Mouse (Mus musculus): ENCODE measurements around the gene Anxa9.
"Not testable (repeated sequence)": the region's sequence is repeated elsewhere in the genome, so short reads cannot be mapped to it uniquely, and the experiment has no call there.

Gene Anxa9

DNA sequence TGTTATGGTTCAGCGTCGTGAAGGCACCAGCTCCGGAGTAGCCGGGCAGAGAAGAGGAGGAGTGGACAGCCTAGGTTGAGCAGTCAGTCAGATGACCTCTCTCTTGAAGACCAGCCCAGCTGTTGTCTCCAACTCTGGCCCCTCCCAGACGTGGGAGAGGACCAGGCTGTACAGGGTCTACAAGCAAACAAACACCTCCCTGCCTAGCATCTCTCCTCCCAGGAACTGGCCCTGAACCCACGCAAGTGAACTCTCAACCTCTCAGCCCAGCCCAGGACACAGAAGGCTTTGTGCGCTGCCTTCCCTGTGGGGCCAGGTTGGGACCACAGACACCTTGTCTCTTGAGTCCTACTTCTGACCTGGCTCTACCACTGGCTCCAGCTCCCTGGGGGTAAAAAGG, at the start of gene Anxa9:
TSS of gene Anxa9 (minus strand) at position 77 of the 400 bp plus-strand sequence.
- no peak for DNase-seq

DNA sequence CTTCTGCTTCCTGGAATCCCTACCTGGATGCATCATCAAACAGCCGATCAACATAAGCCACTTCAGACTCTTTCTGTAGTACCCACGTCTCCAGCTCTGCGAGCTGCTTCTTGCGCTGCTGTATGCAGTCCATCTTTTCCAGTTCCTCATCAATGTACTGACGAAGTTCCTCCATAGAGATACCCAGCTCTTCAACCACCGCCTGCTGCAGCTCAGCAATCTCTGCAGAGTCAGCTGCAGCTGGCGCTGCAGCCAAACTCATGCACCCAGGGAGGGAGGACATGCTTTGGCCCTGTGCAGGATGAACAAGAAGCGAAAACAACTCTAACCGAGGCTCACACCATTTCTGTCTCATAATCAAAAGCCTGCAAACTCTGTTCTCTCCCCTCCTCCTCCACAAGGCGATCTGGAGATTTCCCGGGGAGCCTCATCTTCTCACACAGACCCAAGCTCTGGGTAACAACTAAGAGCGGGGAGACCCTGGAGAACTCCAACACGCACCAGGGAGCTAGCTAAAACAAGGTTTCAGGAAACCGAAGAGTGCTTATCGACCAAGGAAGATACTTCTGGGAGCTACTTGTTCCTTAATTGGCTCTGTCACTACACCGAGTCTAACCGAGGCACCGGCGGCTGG, 49.1 kb upstream of the Anxa9 start:
- DNase-seq, result not testable (repeated sequence)

DNA sequence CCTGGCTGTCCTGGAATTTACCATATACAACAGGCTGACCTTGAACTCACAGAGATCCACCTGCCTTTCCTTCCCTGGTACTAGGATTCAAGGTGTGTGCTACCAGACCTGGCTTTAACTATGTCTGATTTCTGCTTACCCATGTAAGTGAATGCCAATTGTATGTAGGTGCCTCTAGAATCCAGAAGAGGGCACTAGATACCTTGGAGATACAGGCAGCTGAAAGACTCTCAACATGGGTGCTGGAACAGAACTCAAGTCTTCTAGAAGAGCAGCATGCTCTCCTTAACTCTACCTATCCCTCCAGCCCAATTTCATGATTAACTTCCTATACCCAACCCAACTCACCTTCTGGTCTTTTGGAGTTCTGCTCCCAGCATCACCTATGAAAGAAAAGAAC, 42.5 kb upstream of the Anxa9 start:
- peak; percentile 16 for DNase-seq

DNA sequence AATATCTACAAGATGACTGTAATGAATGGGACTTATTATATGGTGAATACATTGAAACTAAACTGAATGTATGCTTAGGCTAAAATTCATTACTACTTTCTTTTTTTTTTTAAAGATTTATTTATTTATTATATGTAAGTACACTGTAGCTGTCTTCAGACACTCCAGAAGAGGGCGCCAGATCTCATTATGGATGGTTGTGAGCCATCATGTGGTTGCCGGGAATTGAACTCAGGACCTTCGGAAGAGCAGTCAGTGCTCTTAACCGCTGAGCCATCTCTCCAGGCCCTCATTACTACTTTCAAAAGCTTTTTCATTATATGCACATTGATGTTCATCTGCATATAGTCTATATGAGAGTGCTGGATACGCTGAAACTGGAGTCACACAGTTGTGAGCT, 41.4 kb upstream of the Anxa9 start:
- not testable (repeated sequence) for DNase-seq

DNA sequence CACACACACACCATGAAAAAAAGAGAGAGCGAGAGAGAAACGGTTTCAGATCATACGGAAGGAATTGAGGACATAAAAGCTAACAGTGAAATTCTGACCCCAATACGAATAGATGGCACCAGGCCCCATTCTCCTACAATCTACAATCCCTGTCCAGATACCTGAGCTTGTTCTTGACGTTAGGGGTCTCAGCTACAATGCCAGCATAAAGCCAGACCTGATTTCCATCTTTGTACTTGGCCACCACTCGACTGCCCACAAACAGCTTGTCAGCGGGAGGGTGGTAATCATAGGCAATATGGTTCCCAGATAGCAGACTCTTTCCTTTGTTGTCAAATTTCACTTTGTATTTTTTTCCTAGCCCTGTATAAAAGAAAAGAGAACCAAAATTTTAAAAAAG, 39.5 kb upstream of the Anxa9 start:
- no peak for DNase-seq

DNA sequence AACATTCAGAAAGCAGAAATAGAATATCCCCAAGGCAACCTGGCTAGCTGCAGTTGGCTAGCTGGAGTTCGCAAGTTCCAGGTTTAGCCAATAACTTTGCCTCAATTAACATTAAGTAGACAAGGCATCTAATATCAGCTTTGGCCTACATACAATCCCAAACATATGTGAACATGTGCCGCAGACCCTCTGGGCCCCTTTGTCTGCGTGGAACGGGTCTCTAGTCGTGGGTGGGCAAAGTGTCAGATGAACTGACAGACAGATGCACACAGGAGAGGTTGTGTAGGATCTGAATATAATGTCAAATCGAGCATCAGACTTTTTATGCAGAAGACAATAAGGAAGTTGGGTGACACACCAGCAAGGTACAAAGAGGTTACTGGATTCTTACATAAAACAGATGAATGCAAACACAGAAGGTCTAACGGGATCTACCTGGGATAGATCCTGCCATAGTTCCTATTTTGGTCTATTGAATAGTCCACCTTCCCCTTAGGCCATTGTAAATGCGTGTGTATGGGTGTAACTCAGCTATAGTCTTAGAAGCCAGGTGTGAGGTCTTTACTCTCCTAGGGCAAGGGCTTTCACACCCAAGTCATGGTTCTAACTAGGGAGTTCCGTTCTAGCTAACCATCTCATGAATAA, 36.5 kb upstream of the Anxa9 start:
- DNase-seq, result not testable (repeated sequence)

DNA sequence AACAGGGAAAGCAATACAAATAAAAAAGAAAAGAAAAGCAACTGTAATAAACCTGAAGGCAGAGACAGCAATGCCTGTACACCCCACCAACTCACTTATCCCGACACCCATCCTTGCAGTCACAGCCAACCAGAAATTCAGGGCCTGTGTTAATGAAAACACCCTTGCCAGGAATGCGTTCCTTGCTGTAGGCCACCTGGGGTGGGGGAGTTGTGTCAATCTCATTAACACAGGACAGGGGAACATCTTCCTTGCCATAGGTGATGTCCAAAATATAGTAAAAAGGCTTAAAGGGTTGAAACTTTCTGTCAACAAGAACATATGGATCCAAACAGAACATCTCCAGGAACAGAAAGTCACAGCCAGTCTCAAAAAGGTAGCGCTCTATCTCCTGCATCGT, 31.3 kb upstream of the Anxa9 start:
- no peak for DNase-seq

DNA sequence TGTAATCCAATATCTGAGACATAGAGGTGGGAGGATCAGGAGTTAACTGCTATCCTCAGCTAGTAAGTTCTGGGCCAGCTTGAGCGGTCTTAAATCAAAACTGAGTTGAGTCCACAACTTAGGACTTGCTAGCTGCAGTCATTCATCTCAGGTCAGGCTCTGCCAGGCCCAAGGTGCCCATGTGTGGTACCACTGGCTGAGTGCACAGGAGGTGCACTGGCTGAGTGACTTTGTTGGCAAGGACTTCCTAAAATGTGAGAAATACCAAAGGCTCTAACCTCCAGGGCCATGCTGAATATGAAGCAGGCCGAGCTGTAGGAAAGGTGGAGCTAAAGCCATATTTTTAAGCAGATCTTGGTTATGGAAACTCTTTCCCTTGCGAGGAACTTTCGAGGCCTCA, 30.4 kb upstream of the Anxa9 start:
- DNase-seq, result no peak

DNA sequence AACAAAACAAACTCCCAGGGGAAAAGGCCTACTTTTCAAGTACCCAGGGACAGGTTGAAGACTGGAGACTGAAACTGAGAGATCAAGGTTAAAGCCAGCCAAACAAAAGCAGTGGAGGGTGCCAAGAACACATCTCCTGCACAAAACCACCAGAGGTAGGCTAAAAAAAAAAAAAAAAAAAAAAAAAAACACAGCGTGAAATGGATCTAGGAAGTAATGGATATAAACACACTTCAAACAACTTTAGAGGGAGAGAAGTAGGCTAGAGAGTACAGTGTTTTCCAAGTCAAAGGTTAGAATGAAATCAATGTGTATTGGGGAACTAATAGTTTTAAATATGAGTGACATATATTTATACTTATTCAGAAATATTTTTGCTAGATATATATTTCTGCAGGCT, 24.6 kb upstream of the Anxa9 start:
- no peak for DNase-seq

DNA sequence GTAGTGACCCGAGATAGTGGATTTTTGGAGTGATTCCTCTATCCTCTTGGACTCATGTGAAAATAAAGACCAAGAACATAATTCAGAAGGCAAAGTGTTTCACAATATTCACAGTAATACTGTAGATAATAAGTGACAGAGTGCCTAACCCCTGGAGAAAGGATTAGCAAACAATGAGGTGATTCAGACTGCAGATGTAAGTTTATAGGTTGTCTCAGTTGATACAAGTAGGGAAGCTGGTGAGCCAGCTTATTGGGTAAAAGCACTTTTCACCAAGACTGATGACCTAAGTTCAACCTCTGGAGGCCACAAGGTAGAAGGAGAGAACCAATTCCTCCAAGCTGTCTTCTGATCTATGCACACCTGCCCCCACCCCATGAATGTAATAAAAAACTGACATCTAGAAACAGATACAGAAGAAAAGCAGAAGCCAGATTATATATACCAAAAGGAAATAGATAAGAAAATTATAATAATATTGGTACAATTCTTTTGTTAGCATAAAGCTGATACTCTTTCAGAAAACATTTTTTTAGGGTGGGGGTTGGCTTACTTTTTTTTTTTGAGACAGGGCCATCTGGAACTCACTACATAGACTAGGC, 21.9 kb upstream of the Anxa9 start:
- no peak for DNase-seq

DNA sequence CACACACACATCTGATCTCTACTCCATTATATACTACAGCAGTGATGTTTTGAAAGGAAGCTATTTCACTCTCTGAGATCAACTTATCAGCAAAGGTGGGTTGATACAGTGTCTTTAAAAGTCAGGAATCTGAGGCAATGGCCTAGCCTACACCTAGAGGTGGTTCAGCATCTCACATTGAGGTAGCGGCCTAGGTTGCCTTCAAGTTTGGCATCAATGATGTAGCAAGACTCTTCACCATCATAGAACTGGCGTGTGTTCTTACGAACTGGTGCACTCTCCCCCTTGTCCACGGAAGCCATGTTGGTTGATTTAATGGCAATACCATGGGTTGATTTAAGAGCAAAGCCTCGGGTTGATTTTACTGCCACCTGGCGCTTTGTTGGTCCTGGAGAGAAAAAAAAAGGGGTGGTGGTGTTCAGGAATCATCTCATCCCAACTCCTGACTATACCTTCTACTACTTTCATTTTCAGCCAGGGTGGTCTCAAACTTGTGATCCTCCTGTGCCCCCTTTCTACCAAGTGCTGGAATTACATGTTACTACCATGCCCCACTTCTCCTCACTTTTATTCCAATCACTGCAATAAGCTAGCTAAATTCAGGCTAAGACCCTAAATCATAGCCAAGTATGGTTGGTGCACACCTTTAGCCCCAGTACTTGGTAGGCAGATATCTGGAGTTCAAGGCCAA, 17.6 kb upstream of the Anxa9 start:
- DNase-seq, result no peak

DNA sequence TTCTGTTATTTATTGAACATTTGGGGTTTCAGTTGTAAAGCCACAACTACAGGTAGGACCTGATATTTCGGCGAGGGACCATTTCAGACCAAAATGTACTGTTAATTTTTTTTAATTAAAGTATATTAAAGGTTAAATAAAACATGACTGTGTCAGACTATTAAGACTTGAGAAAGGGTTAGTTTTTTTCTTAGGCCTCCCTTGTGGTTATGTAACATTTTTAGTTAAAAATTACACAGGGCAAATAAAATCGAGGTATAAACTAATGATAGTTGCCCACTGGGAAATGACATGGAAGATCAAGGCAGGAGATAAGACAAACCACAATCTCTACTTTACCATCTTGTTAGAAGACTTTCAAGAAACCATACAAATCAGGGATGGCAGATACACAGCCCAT, 16.5 kb upstream of the Anxa9 start:
- DNase-seq, result no peak

DNA sequence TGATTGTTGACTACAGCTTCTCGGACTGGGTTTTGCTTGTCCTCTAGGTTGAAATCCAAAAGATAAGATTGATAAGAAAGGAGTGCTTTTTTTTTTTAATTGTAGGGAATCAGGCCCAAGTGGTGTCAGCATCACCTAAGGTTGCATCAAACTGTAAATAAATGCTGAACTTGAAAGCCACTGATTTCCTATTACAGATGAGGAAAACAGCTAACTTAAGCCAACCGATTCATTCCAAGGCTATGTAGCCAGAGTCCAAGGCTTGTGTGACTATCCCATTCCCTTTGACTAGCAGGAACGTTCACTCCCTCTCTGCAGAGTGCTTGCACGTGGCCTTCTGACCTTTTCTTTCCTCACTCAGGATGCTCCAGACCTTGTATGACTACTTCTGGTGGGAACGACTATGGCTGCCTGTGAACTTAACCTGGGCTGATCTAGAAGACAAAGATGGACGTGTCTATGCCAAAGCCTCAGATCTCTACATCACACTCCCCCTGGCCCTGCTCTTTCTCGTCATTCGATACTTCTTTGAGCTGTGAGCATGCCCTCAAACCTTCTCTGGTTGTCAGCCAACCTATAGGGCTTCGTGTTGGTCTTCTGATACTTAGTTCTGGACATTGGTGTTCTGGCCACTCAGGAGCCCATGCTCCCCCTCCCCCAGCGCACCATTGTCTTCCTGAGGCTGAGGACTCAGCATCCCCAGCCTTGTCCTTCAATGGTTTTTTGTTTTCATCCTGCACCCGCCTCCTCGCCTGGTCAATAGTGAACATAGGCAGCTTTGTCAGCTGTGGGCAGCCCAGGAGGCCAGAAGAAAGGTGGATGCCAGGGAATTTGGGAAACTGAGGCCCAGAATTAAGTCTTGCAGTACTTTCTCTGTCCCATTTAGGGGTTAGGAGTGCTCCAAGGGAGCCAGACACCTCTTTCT, 13.0 kb upstream of the Anxa9 start:
- no peak for DNase-seq

DNA sequence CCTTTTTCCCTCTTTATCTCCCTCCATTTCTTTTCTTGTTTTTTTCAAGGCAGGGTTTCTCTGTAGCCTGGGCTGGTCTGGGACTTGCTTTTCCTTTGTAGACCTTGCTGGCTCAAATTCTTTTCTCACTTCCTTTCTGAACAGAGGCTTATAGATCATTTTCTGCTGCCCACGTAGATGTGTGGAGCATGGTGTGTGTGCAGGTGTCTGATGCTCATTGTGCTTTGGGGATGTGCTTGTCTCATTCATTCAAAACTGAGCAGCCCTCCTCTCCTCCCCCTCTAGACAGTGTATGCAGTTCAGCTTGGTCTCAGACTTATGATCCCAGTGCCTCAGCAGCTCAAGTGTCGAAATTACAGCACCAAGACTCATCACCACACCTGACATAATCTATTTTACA, 12.1 kb upstream of the Anxa9 start:
- DNase-seq, result no peak

DNA sequence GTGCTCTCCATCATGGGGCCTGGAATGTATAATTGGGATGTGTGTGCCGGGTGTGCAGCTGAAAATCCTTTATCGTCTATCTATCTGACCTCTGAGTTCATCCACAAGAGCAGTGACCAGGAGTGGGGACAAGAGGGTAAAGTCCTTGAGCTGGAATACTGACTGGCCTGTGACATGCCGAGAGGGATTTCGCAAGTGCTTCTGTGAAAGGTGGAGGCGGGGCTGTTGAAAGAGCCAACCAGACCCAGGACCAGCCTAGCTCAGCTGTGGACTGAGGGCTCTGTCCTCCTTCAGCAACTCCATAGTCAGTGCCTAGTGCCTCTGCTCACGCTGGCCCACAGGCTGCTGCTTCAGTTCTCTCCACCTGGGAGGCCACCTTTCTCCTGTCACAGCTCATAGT, 11.6 kb upstream of the Anxa9 start:
- DNase-seq, result no peak

DNA sequence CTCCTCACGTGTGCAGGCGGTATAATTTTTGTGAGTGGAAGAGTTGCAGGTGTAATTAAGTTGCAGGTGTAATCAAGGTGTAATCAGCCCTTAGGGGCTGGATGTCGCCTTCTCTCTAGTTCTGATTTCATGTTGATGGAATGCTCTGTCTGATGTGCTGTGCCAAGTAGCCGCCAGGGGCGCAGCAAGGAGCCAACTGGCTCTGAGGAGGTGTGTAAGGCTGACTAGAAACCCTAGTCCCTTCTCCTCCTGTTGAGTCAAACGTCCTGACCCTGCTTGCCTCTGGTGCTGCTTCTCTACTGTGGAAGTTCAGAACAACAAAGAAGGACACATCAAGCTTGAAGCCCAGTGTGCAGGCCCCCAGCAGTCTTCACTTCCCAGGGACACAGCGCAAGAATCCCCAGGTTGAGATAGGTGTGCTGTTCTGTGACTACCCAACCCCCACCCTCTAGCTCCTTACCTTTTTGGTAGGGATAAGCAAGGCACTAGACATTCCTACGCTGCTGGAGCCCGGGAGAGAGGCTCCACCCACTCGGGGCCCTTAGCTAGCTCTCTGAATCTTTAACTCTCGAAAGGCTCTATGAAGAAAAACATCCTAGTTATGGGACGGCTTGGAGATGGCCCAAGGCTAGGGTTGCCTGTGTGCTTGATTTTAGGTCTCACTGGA, 10.6 kb upstream of the Anxa9 start:
- DNase-seq, result peak; percentile 74

DNA sequence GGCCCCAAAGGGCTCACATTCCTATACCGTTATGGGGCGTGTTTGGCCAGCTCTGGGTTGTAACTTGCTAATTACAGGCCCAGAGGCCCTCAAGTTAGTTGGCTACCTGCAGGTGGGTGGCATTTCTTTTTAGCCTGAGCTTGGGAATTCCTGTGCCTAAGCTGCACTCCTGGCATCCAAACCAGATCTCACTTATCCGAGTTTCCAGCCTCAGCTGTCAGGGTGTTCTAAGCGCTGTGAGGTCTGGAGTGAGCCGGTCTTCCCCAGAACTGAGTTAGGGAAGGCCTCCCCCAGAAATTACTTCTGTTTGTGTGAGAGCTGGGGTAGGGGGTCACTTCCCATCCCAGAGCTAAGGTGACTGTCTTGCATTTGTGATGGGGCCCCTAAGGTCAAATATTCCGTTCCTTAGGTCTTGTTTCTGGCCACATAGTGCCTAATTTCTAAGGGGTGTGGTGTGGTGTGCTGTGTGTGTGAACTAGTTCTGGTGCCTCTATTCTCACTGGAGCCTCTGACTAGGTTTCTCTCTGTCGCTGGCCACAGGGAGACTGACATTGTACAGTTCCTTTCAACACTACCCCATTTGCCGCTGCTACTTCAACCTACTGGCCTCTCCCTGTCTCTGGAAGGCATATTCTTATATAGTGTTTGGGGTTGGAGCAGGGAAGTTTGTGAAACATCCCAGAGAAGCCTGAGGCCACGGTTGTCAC, 9.0 kb upstream of the Anxa9 start:
- no peak for DNase-seq

DNA sequence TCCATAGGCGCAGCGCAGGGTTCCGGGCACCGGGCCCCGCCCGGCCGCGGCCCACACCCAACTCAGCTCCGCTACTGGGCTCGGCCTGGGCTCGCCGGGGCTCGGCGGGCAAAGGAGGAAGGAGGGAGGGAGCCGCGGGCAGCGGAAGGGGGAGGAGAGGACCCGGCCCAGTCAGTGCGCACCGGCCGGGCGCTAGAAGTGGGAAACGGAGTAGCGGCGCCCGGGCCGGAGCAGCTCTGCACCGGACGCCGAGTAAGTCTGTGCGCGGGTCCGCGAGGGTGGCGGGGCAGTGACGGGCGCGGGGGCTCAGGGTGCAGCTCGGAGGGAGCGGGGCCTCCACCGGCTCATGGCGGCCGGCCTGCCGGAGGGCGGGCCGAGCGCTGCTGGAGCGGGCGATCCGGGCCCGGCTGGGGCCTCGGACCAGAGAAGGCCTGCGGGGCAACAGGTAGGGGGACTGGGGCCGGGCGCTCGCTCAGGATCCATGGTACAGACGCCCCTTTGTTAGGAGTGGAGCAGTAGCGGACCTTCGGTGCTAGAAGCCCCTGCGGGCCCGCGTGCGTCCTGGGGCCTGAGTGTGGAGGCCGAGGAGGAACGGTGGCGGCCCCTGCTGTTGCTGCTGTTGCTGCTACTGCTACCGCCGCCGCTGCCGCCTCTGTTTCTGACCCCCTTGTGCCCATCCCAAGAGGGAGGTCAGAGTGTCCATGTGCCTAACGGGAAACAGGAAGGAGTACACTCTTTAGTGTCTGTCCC, 8.3 kb upstream of the Anxa9 start:
- peak; percentile 94 for DNase-seq

DNA sequence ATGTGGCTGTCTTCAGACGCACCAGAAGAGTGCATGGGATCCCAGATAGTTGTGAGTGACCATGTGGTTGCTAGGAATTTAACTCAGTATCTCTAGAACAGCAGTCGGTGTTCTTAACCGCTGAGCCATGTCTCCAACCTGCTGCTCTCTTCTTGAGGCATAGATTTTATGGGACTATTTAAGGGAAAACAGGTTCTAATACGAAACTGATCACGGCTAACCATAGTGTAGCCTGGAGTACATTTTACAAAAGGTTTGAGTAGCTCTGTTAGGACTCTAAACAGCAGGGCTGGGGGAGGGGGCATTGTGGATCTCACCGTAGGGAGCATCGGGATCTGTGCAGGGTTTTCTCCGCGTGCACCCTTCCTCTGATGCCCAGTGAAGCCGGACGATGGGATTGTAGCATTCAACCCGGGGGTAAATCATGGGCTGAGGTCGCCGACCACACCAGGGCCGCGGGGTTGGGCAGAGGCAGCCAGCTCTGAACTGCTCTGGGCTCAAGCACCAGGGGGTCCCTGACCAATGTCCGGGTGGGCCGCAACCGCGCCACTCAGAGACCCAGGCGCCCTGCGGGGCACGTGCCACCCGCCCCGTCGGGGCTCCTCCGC, 7.6 kb upstream of the Anxa9 start, which contains the start of gene Cers2:
TSS of gene Cers2 (plus strand) at position 306 of the 608 bp plus-strand sequence.
- DNase-seq, result no peak

DNA sequence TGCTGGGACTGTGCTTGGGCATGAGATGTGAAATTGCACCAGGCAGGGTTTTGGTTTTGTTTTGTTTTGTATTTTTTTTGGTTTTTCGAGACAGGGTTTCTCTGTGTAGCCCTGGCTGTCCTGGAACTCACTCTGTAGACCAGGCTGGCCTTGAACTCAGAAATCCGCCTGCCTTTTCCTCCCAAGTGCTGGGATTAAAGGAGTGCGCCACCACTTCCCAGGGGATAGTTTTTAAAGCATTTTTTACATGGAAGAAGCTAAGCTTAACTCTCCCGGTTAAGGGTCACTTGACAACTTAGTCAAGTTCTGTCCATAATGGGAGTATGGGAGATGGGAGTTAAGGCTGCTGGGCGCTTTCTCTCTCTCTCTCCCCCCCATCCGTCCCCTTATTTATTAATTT, 7.1 kb upstream of the Anxa9 start:
- DNase-seq, result no peak

All from thymus, postnatal 25 days (tissue).